Mouse (Mus musculus) CH12.LX (cell line): ENCODE results near the gene Asb8. TPM values are rescaled to one million over a fixed set of nuclear protein-coding genes. Genes with fewer than 3 reads are reported as not detected.

Experiments
- DNase-seq: peaks from one replicate; pipeline ENCODE4 v3.0.0-alpha.2; 2013; ENCODE audit errors: extremely low read depth
- H3K27ac ChIP-seq: 2 replicates; pipeline ENCODE4 v1.5.1; 2012; ENCODE audit warnings: low read depth, mild to moderate bottlenecking, control low read depth, moderate library complexity; ENCODE audit not compliant: insufficient read depth
- H3K27me3 ChIP-seq: replicated peaks from 2 replicates; pipeline ENCODE3; 2012; ENCODE audit warnings: inconsistent platforms
- H3K36me3 ChIP-seq, 2 experiments: replicated peaks in 1 of 2; 2 replicates each; pipeline versions ENCODE3 to v1.6.1; 2012; ENCODE audit warnings: inconsistent platforms in 1 of 2, low read length in 1 of 2, mild to moderate bottlenecking in 1 of 2, mixed read lengths in 1 of 2, moderate library complexity in 1 of 2; ENCODE audit not compliant: control insufficient read depth in 1 of 2, insufficient read depth in 1 of 2
- H3K4me1 ChIP-seq, 2 experiments: 2 replicates each; pipeline ENCODE4 v1.6.1; 2012; ENCODE audit warnings: inconsistent platforms in 1 of 2, moderate library complexity in 1 of 2; ENCODE audit not compliant: insufficient read depth in 2 of 2, control insufficient read depth in 1 of 2
- H3K4me2 ChIP-seq: 2 replicates; pipeline ENCODE4 v1.6.1; 2012; ENCODE audit warnings: low read depth, mild to moderate bottlenecking, control low read depth; ENCODE audit not compliant: poor library complexity, insufficient read depth, severe bottlenecking
- H3K4me3 ChIP-seq, 3 experiments: fragments of 150-350 bp in 1 of 3; sonication (generic) in 1 of 3; replicated peaks in 1 of 3; 2 replicates each; pipeline versions ENCODE3 to v1.5.1; 2011 to 2012; ENCODE audit warnings: low read depth in 2 of 3, low read length in 2 of 3, mild to moderate bottlenecking in 2 of 3, moderate library complexity in 2 of 3, control low read depth in 1 of 3, improper control_type of control experiment in 1 of 3, inconsistent platforms in 1 of 3, mixed read lengths in 1 of 3; ENCODE audit not compliant: poor library complexity in 1 of 3
- H3K79me2 ChIP-seq: replicated peaks from 2 replicates; pipeline ENCODE4 v1.6.1; 2012; ENCODE audit warnings: mild to moderate bottlenecking, moderate library complexity; ENCODE audit not compliant: control insufficient read depth, poor library complexity, insufficient read depth, severe bottlenecking; ENCODE audit errors: extremely low read depth
- H3K9ac ChIP-seq: 2 replicates; pipeline ENCODE4 v1.6.1; 2012; ENCODE audit warnings: low read depth, mild to moderate bottlenecking, control low read depth, moderate library complexity; ENCODE audit not compliant: insufficient read depth
- H3K9me3 ChIP-seq: replicated peaks from 2 replicates; pipeline ENCODE3; 2012; ENCODE audit warnings: low read length, inconsistent platforms, mixed read lengths
- CHD2 ChIP-seq: IDR thresholded peaks from 2 replicates; pipeline ENCODE4 v1.6.1; 2011; ENCODE audit warnings: low read length, improper control_type of control experiment
- E2F4 ChIP-seq: IDR thresholded peaks from 2 replicates; pipeline ENCODE4 v1.6.1; 2011; ENCODE audit warnings: low read depth, low read length, improper control_type of control experiment; ENCODE audit not compliant: insufficient replicate concordance
- EP300 ChIP-seq: IDR thresholded peaks from 2 replicates; pipeline ENCODE4 v1.6.1; 2011; ENCODE audit warnings: low read length, improper control_type of control experiment
- GABPA ChIP-seq: IDR thresholded peaks from 2 replicates; pipeline ENCODE4 v1.6.1; 2012; ENCODE audit warnings: low read depth, low read length, improper control_type of control experiment, inconsistent platforms; ENCODE audit not compliant: insufficient replicate concordance
- HCFC1 ChIP-seq: IDR thresholded peaks from 2 replicates; pipeline ENCODE4 v1.6.1; 2012; ENCODE audit warnings: low read depth, mild to moderate bottlenecking, inconsistent platforms, low read length, improper control_type of control experiment
- JUN ChIP-seq: IDR thresholded peaks from 2 replicates; pipeline ENCODE4 v1.6.1; 2011; ENCODE audit warnings: low read depth, mild to moderate bottlenecking, low read length, improper control_type of control experiment, moderate library complexity; ENCODE audit not compliant: insufficient read depth
- MAFK ChIP-seq: IDR thresholded peaks from 2 replicates; pipeline ENCODE4 v1.6.1; 2011; ENCODE audit warnings: low read length, improper control_type of control experiment; ENCODE audit not compliant: insufficient replicate concordance
- MAZ ChIP-seq: IDR thresholded peaks from 2 replicates; pipeline ENCODE4 v1.6.1; 2012; ENCODE audit warnings: low read depth, mild to moderate bottlenecking, inconsistent platforms, low read length, improper control_type of control experiment, moderate library complexity
- MEF2A ChIP-seq: IDR thresholded peaks from 2 replicates; pipeline ENCODE4 v1.6.1; 2014; ENCODE audit warnings: low read depth, mild to moderate bottlenecking, inconsistent platforms, low read length, improper control_type of control experiment, borderline replicate concordance
- MXI1 ChIP-seq: IDR thresholded peaks from 2 replicates; pipeline ENCODE4 v1.6.1; 2011; ENCODE audit warnings: mild to moderate bottlenecking, low read depth, low read length, improper control_type of control experiment
- MYC ChIP-seq: IDR thresholded peaks from 2 replicates; pipeline ENCODE4 v1.6.1; 2011; ENCODE audit warnings: low read depth, mild to moderate bottlenecking, improper control_type of control experiment, low read length
- NRF1 ChIP-seq: IDR thresholded peaks from 2 replicates; pipeline ENCODE4 v1.6.1; 2014; ENCODE audit warnings: low read depth, mild to moderate bottlenecking, inconsistent platforms, low read length, improper control_type of control experiment, moderate library complexity
- POLR2AphosphoS2 ChIP-seq: IDR thresholded peaks from 2 replicates; pipeline ENCODE4 v1.6.1; 2011; ENCODE audit warnings: low read depth, low read length, improper control_type of control experiment
- RCOR1 ChIP-seq: conservative IDR thresholded peaks from 2 replicates; pipeline ENCODE4 v1.6.1; 2012; ENCODE audit warnings: low read depth, mild to moderate bottlenecking, inconsistent platforms, low read length, improper control_type of control experiment
- SIN3A ChIP-seq: IDR thresholded peaks from 2 replicates; pipeline ENCODE4 v1.6.1; 2012; ENCODE audit warnings: low read length, improper control_type of control experiment, inconsistent platforms
- SMC3 ChIP-seq: IDR thresholded peaks from 2 replicates; pipeline ENCODE4 v1.6.1; 2011; ENCODE audit warnings: low read depth, low read length, improper control_type of control experiment
- TBP ChIP-seq: conservative IDR thresholded peaks from 2 replicates; pipeline ENCODE4 v1.6.1; 2011; ENCODE audit warnings: low read depth, low read length, improper control_type of control experiment
- TCF12 ChIP-seq: IDR thresholded peaks from 2 replicates; pipeline ENCODE4 v1.6.1; 2014; ENCODE audit warnings: low read depth, mild to moderate bottlenecking, inconsistent platforms, low read length, improper control_type of control experiment
- UBTF ChIP-seq: IDR thresholded peaks from 2 replicates; pipeline ENCODE4 v1.6.1; 2012; ENCODE audit warnings: low read depth, mild to moderate bottlenecking, inconsistent platforms, low read length, improper control_type of control experiment, moderate library complexity
- ZNF384 ChIP-seq: IDR thresholded peaks from 2 replicates; pipeline ENCODE4 v1.6.1; 2012; ENCODE audit warnings: low read depth, low read length, improper control_type of control experiment, inconsistent platforms
- dilution Hi-C: fragments of 300-500 bp; cut with MboI; formaldehyde crosslinking; loops from 2 replicates; pipeline ENCODE4 v1.14.3; 2020; ENCODE audit warnings: low sequenced_read_pairs; ENCODE audit not compliant: extremely low pct_unique_long_range_greater_than_20kb, extremely low pct_ligation_motif_present
- in situ Hi-C: fragments of 300-500 bp; cut with MboI; formaldehyde crosslinking; loops from 3 replicates; pipeline ENCODE4 v1.14.3; 2019; ENCODE audit warnings: low sequenced_read_pairs, low pct_ligation_motif_present, low pct_unique_long_range_greater_than_20kb, mixed read lengths
- polyA plus RNA-seq: library from polyadenylated mRNA; unstranded; fragments of >175 nt; gene quantifications from 2 replicates; pipeline ENCODE4 v1.2.1, GENCODE M21; 2012; ENCODE audit warnings: low read depth; ENCODE audit not compliant: insufficient read length
- total RNA-seq, 2 experiments: library from RNA; depleted of rRNA; stranded (reverse); fragments of 300-350 nt in 1 of 2; fragments of >200 nt in 1 of 2; gene quantifications; 2 replicates each; pipeline ENCODE4 v1.2.3; 2012 to 2014

Gene Asb8
- total and polyA plus RNA-seq, 3 experiments, result 20.5 to 32.5 (median 27.7) TPM

DNA sequence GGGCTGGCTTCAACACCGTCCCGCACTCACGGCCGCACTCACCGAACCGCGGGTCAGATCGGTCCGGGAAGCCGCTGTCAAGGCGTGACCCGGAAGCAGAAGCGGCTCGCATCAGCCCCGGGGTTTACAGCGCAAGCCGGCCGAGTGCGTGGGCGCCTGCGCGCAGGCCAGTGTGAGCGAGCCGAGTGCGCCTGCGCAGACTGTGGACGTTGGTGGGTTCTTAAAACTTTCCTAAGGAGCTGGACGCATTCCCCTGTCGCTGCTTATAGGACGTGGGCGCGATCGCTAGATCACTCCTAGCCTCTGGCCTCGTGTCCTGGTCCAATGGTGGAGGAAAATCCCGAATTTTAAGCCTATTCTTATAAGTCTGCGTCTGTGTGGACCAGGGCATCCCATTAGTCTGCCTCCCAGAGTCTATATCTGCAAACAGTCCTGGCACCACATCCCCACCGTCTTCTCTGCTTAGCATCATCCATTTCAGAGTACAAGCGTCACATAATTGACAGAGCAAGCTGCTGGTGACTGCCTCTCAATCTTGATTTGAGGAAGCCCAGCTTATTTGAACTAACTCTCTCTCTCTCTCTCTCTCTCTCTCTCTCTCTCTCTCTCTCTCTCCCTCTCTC, 19.8 kb downstream of the Asb8 start (continued):
- no peak for TF ChIP-seq GABPA
- TF ChIP-seq EP300, result no peak
- TF ChIP-seq RCOR1, result no peak
- TF ChIP-seq ZNF384, result no peak
- TF ChIP-seq POLR2AphosphoS2, result no peak; the same call in 1 of the 2 replicates
- TF ChIP-seq MXI1, result peak; percentile 78
- TF ChIP-seq MEF2A, result no peak
- peak; percentile 83 for TF ChIP-seq HCFC1

DNA sequence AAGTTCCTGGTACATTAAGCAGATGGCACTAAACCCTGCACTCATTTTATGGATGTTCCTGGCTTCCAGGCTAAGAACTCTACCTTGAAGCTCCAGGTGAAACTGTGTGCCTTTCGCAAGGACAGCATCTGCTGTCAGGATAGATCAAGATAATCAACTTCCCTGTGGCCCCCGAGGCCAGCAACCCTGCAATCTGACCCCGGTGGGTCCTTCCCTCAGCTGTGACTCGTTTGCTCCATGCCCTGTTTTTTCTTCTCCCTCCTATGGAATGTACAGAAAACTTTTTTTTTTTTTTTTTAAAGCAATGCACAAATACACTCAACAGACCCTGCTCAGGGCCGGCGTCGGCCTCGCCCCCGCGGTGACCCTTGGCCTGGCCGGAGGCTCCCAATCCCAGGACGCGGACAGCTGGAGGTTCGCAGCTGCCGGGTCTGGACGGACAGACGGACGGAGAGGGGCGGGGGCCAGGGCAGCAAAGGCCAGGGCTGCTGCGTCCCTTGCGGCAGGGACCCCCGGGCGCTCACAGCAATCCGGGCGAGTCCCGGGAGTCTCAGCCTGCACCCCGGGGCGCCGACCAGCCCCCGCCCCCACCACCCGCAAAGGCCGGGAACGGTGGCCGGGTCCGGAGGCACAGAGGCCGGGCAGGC, 20.4 kb downstream of the Asb8 start:
- no peak overlapping the region for H3K27ac ChIP-seq
- peaks cover 0 to 14% of the 10 kb centered on the region in 2 experiments; a peak in 2 of 4 replicates for H3K4me1 ChIP-seq
- dilution Hi-C loops, result no loop called here
- H3K4me3 ChIP-seq, result peak overlapping the region; percentile 61 to 87 (median 85)
- H3K27me3 ChIP-seq, result peaks cover 1% of the 10 kb centered on the region
- TF ChIP-seq MAFK, result no peak
- no peak for TF ChIP-seq MYC
- TF ChIP-seq SIN3A, result no peak; the same call in 1 of the 2 replicates
- no peak for TF ChIP-seq CHD2
- no peak for TF ChIP-seq UBTF
- TF ChIP-seq MXI1, result no peak
- TF ChIP-seq MAZ, result no peak
- TF ChIP-seq HCFC1, result no peak
- TF ChIP-seq NRF1, result no peak
- no peak for TF ChIP-seq E2F4
- TF ChIP-seq TCF12, result no peak
- TF ChIP-seq JUN, result no peak
- TF ChIP-seq TBP, result no peak
- TF ChIP-seq SMC3, result no peak
- TF ChIP-seq, all 38 proteins: peak for 0
- Histone ChIP-seq H3K79me2 (peaks cover 17% of the 10 kb centered on the region), H3K36me3 (peaks cover 20 to 28% of the 10 kb centered on the region in 2 experiments), H3K9me3 (peaks cover 7% of the 10 kb centered on the region), H3K4me2 (peak overlapping the region; percentile 99), H3K9ac (peak overlapping the region; percentile 57)
- no peak for DNase-seq
- in situ Hi-C loops, result no loop called here
